Mouse (Mus musculus) kidney, postnatal 36 days (tissue): ENCODE data around the gene Tpsb2.

Experiments
- DNase-seq, 2 experiments: peaks; one replicate each; pipeline ENCODE4 v3.0.0; 2021 to 2022; ENCODE audit warnings: mixed read lengths in 2 of 2

Gene Tpsb2

GRCm38 (mm10) chr17:25366005-25366404 lies at the start of gene Tpsb2:
Tpsb2 (plus strand) TSS chr17:25366305.
- DNase-seq: no peak

DNA sequence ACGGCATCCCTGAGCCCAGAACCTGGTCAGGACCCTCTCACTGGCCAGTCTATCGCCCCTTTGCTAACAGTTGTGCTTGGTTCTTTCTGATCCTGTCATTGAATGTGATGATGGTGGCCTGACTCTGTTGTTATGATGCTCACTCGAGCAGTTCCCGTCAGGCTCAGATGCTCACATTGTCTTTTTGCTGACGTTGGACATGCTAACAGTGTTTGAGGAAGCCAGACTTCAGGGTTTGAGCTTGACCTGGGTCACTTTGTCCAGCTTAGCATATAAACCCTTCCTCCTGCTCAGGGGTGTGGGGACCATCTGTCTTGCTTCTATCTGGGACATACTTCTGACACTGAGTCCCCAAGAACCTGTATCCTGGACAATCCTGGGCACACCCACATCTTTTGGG lies 47.8 kb upstream of the Tpsb2 start, which contains the start of gene Prss29:
TSS of gene Prss29 (plus strand) at position 301 of the 400 bp plus-strand sequence.
- DNase-seq: no peak

DNA sequence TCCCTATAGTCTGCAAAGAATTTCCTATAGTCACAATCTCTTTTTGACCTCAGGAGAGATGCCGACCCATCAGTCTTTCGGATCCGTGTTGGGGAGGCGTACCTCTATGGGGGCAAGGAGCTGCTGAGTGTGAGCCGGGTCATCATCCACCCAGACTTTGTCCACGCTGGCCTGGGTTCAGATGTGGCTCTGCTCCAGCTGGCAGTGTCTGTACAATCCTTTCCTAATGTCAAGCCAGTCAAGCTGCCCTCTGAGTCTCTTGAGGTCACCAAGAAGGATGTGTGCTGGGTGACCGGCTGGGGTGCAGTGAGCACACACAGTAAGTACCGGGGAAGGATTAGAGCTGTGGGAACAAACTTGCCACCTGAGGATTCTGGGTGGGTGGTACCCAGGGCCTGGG lies 45.3 kb upstream of the Tpsb2 start:
- peak; percentile 45 to 62 for DNase-seq

GRCm38 (mm10) chr17:25322930-25323329 lies 43.2 kb upstream of the Tpsb2 start:
- no peak for DNase-seq

DNA sequence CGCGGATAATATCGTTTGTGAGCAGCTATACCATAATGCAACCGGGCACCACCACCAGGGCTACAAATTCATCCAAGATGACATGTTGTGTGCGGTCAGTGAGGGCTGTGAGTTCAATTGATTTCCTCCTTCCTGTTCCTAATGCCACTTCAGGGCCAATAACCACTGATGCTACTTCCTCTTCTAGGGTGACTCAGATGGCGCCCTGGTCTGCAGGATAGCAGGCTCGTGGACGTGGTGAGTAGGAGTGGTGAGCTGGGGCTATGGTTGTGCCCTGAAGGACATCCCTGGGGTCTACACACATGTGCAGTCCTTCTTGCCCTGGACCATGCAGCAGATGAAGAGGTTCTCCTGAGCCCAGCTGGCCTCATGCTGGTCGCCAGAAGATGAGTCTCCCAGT lies 33.8 kb upstream of the Tpsb2 start:
- no peak for DNase-seq

DNA sequence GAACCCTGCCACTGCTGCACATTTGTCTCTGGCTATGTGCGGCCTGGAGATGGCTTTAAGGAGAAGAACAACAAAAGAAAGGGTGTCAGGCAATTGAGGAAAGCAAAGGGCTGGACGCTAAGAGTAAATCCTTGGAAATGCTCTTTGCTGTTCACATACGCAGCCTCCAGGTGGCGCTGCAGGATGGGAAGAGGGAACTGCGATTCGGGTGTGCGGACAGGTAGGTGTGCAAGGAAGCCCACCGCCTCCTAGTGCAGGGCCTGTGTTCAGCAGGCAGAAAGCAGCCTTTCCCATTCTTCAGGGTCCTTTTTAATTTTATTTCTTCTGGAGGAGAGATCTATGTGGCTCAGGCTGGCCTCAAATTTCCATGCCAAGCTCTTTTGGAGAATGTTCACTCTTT lies 32.2 kb upstream of the Tpsb2 start:
- peak; percentile 21 to 78 for DNase-seq

GRCm38 (mm10) chr17:25338218-25338617 lies 27.9 kb upstream of the Tpsb2 start:
- peak; percentile 24 to 27 for DNase-seq

DNA sequence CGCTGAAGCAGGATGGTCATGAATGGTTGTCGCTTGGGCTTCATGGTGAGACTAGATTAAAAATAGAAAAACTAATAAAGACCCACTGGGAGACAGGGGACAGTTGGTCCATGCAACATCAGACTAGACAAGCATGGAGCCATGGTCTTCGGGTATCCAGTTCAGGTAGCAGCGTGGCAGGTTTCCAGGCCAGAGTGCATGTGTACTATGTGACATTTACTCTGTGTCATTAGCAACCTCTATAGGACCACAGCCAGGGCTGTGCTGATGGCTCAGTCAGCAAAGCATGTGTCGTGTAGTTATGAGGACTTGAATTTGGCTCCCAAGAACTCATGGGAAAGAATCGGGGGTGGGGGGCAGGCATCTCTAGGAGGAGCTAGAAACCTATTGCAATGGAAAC lies 26.1 kb upstream of the Tpsb2 start:
- no peak for DNase-seq

DNA sequence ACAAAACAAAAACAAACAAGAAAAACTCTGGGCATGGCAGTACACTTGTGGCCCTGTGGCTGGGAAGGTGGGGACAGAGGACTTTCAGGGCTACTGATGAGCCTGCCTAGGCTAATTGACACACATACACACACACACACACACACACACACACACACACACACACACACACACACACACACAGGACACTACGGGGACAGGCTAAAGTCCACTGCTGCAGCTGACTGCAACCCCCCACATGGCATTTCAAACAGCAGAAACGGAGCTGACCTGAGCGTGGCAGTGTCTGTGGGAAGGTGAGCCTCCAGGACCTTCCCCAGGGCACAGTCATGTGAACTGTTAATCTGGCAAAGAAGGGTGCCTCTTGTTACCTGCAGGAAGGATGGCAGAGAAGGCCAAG lies 24.6 kb upstream of the Tpsb2 start:
- peak; percentile 14 to 47 for DNase-seq

GRCm38 (mm10) chr17:25345462-25345861 lies 20.6 kb upstream of the Tpsb2 start, which contains the start of gene Tpsab1:
Tpsab1 (minus strand) TSS chr17:25345562.
- DNase-seq: no peak

DNA sequence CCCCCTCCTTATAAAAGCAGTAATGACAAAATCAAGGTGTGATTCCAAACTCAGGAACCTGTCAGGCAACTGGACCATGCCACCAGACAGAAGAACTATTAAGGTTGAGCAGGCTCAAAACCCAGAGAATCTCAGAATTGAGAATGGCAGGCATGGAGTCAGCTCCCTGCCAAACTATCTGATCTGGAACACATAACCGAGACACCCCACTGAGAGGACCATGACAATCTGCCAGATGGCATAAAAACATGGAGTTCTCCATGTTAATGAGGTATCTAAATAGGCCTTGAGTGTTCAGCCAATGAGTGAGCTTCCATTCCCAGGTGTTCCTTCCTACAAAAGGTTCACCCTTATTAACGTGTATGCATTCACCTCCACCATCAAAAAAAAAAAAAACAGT lies 4.8 kb upstream of the Tpsb2 start:
- no peak for DNase-seq

DNA sequence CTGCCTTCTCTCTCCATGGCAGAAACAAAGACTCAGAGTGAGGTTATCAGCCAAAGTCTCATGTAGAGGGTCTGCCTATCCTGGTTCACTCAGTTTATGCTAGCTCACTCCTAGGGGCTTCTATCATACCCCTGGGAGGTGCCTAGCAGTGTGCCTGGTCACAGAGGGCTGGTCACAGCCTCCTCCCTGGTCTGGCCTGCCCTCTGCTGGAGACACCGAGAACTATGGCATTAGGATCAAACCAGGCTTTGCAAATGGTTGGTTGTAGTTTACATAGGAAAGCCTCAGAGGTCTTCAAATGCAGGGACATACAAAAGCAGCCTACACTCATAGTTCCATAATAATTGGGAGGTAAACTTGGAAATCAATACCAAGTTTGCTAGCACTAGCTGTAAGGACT lies 2.4 kb upstream of the Tpsb2 start:
- peak; percentile 33 to 82 for DNase-seq

- DNase-seq: no peak
Measured at GRCm38 (mm10) chr17:25368973-25369372, 2.9 kb downstream of the Tpsb2 start, which contains the start of gene Tpsg1. Tpsg1 (plus strand) TSS chr17:25369273.

GRCm38 (mm10) chr17:25372491-25372890 lies 6.4 kb downstream of the Tpsb2 start:
- no peak for DNase-seq

DNA sequence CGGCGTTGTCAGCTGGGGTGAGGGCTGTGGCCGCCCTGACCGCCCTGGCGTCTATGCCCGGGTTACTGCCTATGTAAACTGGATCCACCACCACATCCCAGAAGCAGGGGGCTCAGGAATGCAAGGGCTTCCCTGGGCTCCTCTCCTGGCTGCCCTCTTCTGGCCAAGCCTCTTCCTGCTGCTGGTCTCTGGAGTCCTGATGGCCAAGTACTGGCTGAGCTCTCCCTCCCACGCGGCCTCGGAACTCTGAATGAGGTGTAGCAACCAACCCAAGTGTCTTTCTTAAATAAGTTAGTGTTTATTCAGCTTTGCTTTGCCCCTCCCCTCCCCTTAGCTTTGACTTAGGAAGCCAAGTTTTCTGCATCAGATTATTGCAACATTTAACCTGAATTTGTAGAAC lies 7.9 kb downstream of the Tpsb2 start:
- peak in 1 of 2 experiments; percentile 20 for DNase-seq

GRCm38 (mm10) chr17:25394526-25394925 lies 28.4 kb downstream of the Tpsb2 start:
- DNase-seq: no peak

GRCm38 (mm10) chr17:25397804-25398519 lies 31.9 kb downstream of the Tpsb2 start:
- peak; percentile 72 to 89 for DNase-seq

DNA sequence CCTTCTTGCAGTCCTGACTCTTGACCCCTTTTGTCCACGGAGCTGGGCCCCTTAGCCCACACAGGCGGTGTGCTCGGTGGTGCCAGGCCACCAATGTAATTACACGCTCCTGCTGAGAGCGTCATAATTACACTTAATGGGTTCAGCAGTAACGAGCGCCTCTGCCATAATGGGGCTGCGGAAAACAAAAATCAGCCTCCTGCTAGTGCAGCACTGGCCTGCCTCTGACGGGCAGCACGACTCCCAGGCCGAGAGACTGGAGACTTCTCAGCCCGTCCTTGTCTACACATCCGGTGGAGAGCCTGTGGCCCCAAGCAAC lies 32.4 kb downstream of the Tpsb2 start:
- DNase-seq: no peak

DNA sequence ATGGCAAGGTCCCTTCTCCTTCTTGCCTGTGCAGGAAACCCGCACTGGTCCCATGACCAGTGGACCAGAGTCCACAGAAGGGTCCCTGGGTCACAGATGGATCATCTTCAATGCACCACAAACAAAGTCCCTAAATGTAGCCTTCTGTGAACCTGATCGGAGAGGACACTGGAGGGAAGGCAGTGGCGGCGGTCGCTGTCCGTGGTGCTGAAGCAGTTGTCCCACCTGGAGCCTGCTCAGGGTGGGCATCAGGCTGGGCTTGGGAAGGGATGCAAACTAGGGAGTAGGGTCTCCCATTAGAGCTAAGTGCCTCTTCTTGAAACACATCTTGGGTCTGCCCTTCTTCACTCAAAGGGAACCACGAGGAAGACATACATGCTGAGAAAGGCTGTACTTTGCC lies 34.3 kb downstream of the Tpsb2 start:
- DNase-seq: peak in 1 of 2 experiments; percentile 75

DNA sequence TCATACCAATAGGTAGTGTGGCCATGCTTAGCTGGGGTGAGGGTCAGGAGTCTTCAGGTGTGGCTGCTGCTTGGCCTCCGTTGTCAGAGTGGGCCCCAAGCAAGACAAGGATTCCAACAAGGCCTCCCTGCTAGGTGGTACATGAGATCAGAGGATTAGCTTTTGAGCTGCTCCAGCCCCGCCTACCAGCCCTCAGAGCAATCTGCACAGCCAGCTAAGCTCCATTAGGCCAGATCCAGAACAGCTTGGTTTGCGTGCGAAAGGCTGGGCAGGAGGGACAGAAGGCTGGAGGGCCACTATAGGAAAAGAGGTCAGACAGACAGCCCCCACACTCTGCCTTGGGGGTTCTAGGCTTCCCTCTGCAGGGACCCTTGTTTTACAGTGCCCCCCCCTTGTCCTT lies 35.4 kb downstream of the Tpsb2 start:
- no peak for DNase-seq

DNA sequence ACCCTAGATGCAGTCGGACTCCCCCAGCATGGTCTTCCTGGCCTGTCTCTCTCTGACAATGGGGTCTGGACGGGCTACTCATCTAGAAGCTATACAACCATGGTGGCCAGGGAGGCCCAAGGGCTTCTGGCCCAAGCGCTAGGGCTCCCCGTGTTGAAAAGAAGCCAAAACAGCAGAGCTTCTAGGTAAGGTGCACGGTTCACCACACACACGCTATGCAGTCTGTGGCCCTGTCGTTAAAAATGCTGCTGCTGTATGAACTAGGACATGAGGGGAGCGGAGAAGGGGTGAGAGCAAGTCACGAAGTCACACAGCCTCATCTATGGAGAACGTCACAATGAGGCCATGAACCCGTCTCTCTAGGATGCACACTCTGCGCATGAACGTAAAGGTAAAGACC lies 36.1 kb downstream of the Tpsb2 start:
- DNase-seq: peak; percentile 29 to 41

DNA sequence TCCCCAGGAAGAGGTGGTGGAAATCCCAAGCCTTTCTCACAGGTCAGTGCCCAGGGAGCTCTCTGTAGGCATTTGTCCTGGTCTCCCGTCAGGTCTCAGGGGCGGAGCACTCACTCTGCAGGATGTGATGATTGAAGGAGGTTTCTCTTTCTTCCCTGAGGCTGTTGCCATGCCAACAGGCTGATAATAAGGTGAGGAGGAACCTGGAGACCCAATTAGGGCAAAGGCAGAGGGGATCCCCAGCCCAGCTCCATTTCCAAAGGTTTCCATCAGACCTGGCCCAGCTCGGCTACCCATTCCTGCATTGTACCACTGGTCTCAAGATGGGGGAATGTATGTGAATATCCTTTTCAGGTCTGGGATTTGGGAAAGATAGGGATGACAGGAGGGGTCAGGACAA lies 38.1 kb downstream of the Tpsb2 start:
- DNase-seq: no peak

DNA sequence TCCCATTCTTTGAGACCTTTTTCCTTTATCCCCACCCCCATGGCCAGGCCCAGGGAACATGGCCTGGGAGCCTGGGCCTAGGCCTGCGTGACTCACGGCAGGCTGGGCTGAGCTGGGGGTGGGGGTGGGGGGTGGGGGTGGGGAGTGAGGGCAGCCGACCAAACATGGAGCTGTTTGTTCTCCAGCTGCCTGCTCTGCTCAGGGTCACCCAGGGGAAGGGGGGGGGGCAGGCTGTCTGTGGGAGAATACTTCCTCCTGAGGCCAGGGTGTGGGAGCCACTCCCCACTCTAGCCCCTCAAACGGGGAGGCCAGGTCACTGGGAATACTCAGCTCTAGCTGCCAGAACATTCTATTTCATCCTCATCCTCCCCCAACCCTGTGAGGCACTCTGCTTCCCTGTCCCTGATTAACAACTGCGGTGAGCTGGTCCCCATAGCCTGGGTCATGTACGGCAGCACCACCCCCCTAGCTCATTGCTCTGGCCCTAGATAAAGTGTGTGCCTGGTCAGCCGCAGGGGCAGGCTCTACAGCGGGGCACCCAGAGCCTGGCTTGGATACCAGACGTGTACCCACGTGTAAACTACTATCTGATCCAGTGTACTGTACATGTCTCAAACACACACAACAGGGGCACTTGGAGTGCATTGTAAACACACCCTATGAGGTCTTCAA lies 39.3 kb downstream of the Tpsb2 start:
- DNase-seq: no peak

DNA sequence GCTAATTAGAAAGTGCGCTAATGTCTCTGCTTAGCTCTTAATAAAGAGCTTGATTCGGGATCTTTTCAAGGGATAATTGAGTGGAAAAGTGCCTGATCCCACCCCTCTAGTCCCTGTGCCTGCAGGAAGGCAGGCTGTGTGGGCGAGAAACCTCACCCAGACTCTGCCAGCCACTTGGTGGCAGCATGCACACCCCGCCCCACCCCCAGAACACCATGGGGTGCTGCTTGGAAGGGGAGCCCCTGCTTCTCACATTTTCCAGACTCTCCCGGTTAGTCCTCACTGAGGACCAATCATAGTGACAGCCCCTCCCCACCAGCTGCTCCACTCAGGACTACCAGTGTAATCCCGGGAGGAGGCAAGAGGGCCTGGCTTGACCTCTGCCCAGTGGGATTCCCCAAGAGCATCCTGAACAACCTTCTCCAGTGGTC lies 39.9 kb downstream of the Tpsb2 start:
- no peak for DNase-seq
